Mouse (Mus musculus): Measurements from ENCODE around the gene Ryr2. TPM values are rescaled to one million over a fixed set of nuclear protein-coding genes. Genes with fewer than 3 reads are reported as not detected.

Gene Ryr2
- polyA plus RNA-seq, 1 experiment = not detected

- no peak overlapping the region for H3K4me3 ChIP-seq (replicated peaks)
- TF ChIP-seq FLI1 (IDR thresholded peaks at IDR 0.05; ENCODE audit: low read length) = no peak
- no peak for TF ChIP-seq GATA1 (IDR thresholded peaks at IDR 0.05; ENCODE audit: borderline replicate concordance, low read length)
- H3K36me3 ChIP-seq (replicated peaks; ENCODE audit: low read length) = no peaks in the 10 kb centered on the region
- H3K27me3 ChIP-seq (replicated peaks) = no peaks in the 10 kb centered on the region
- no peaks in the 10 kb centered on the region for H3K9me3 ChIP-seq
- H3K4me1 ChIP-seq = no peaks in the 10 kb centered on the region
These were observed 18.3 kb upstream of the Ryr2 start for GRCm38 (mm10) chr13:12124940-12125540.

- TF ChIP-seq FLI1 (IDR thresholded peaks at IDR 0.05; ENCODE audit: low read length) (no peak), GATA1 (IDR thresholded peaks at IDR 0.05; ENCODE audit: borderline replicate concordance, low read length) (no peak)
- no peak overlapping the region for H3K4me3 ChIP-seq (replicated peaks)
- no peaks in the 10 kb centered on the region for H3K4me1 ChIP-seq
- no peaks in the 10 kb centered on the region for H3K27me3 ChIP-seq (replicated peaks)
- no peaks in the 10 kb centered on the region for H3K9me3 ChIP-seq
- no peaks in the 10 kb centered on the region for H3K36me3 ChIP-seq (replicated peaks; ENCODE audit: low read length)
These were observed 8.8 kb upstream of the Ryr2 start for GRCm38 (mm10) chr13:12115551-12115950.

GRCm38 (mm10) chr13:12114816-12115215 lies 8.1 kb upstream of the Ryr2 start:
- Histone ChIP-seq H3K27me3 (replicated peaks) (no peaks in the 10 kb centered on the region), H3K4me1 (no peaks in the 10 kb centered on the region)
- TF ChIP-seq FLI1 (IDR thresholded peaks at IDR 0.05; ENCODE audit: low read length) (no peak), GATA1 (IDR thresholded peaks at IDR 0.05; ENCODE audit: borderline replicate concordance, low read length) (no peak)

GRCm38 (mm10) chr13:12108955-12109354 lies 2.2 kb upstream of the Ryr2 start:
- Histone ChIP-seq H3K36me3 (replicated peaks; ENCODE audit: low read length) (no peaks in the 10 kb centered on the region), H3K27me3 (replicated peaks) (peaks cover 38% of the 10 kb centered on the region), H3K9me3 (no peaks in the 10 kb centered on the region), H3K4me1 (peaks cover 4% of the 10 kb centered on the region; the same call in 1 of the 2 replicates), H3K4me3 (replicated peaks) (no peak overlapping the region)
- TF ChIP-seq GATA1 (IDR thresholded peaks at IDR 0.05; ENCODE audit: borderline replicate concordance, low read length) = no peak
- no peak for TF ChIP-seq FLI1 (IDR thresholded peaks at IDR 0.05; ENCODE audit: low read length)

More at GRCm38 (mm10) chr13:12114816-12115215, 8.1 kb upstream of the Ryr2 start:
- Histone ChIP-seq H3K36me3 (replicated peaks; ENCODE audit: low read length) (no peaks in the 10 kb centered on the region), H3K9me3 (no peaks in the 10 kb centered on the region), H3K4me3 (replicated peaks) (no peak overlapping the region)

- Histone ChIP-seq H3K27me3 (replicated peaks) (peaks cover 38% of the 10 kb centered on the region), H3K36me3 (replicated peaks; ENCODE audit: low read length) (no peaks in the 10 kb centered on the region), H3K4me1 (peaks cover 4% of the 10 kb centered on the region; the same call in 1 of the 2 replicates), H3K4me3 (replicated peaks) (peak overlapping the region; percentile 33), H3K9me3 (no peaks in the 10 kb centered on the region)
- TF ChIP-seq GATA1 (IDR thresholded peaks at IDR 0.05; ENCODE audit: borderline replicate concordance, low read length) (no peak), FLI1 (IDR thresholded peaks at IDR 0.05; ENCODE audit: low read length) (no peak)
These were observed 716 bp downstream of the Ryr2 start for GRCm38 (mm10) chr13:12105830-12106628.

GRCm38 (mm10) chr13:12105231-12105829 lies 1.4 kb downstream of the Ryr2 start:
- Histone ChIP-seq H3K4me1 (peaks cover 4% of the 10 kb centered on the region; the same call in 1 of the 2 replicates), H3K36me3 (replicated peaks; ENCODE audit: low read length) (no peaks in the 10 kb centered on the region), H3K27me3 (replicated peaks) (peaks cover 38% of the 10 kb centered on the region), H3K9me3 (no peaks in the 10 kb centered on the region), H3K4me3 (replicated peaks) (no peak overlapping the region)
- no peak for TF ChIP-seq GATA1 (IDR thresholded peaks at IDR 0.05; ENCODE audit: borderline replicate concordance, low read length)
- TF ChIP-seq FLI1 (IDR thresholded peaks at IDR 0.05; ENCODE audit: low read length) = no peak

- H3K9me3 ChIP-seq = no peaks in the 10 kb centered on the region
- peaks cover 36% of the 10 kb centered on the region for H3K27me3 ChIP-seq (replicated peaks)
- no peak for TF ChIP-seq FLI1 (IDR thresholded peaks at IDR 0.05; ENCODE audit: low read length)
- TF ChIP-seq GATA1 (IDR thresholded peaks at IDR 0.05; ENCODE audit: borderline replicate concordance, low read length) = no peak
- H3K36me3 ChIP-seq (replicated peaks; ENCODE audit: low read length) = no peaks in the 10 kb centered on the region
- H3K4me1 ChIP-seq = peaks cover 4% of the 10 kb centered on the region; the same call in 1 of the 2 replicates
- H3K4me3 ChIP-seq (replicated peaks) = no peak overlapping the region
These were observed 2.4 kb downstream of the Ryr2 start for GRCm38 (mm10) chr13:12104318-12104717.

- H3K27me3 ChIP-seq (replicated peaks) = peaks cover 35% of the 10 kb centered on the region
- H3K4me3 ChIP-seq (replicated peaks) = no peak overlapping the region
- no peaks in the 10 kb centered on the region for H3K9me3 ChIP-seq
- H3K36me3 ChIP-seq (replicated peaks; ENCODE audit: low read length) = no peaks in the 10 kb centered on the region
- peaks cover 4% of the 10 kb centered on the region; the same call in 1 of the 2 replicates for H3K4me1 ChIP-seq
- TF ChIP-seq GATA1 (IDR thresholded peaks at IDR 0.05; ENCODE audit: borderline replicate concordance, low read length) (no peak), FLI1 (IDR thresholded peaks at IDR 0.05; ENCODE audit: low read length) (no peak)
These were observed 3.7 kb downstream of the Ryr2 start for GRCm38 (mm10) chr13:12103017-12103416.

GRCm38 (mm10) chr13:12099446-12099845 lies 7.3 kb downstream of the Ryr2 start:
- peaks cover 2% of the 10 kb centered on the region for H3K27me3 ChIP-seq (replicated peaks)
- H3K4me1 ChIP-seq = no peaks in the 10 kb centered on the region
- TF ChIP-seq FLI1 (IDR thresholded peaks at IDR 0.05; ENCODE audit: low read length) (no peak), GATA1 (IDR thresholded peaks at IDR 0.05; ENCODE audit: borderline replicate concordance, low read length) (no peak)
- H3K9me3 ChIP-seq = peaks cover 6% of the 10 kb centered on the region; the same call in 1 of the 2 replicates
- no peaks in the 10 kb centered on the region for H3K36me3 ChIP-seq (replicated peaks; ENCODE audit: low read length)
- no peak overlapping the region for H3K4me3 ChIP-seq (replicated peaks)

All from megakaryocyte, embryonic 14.5 days (primary cell).